Mouse (Mus musculus): ENCODE results near the gene Zfp184. TPM values are rescaled to one million over a fixed set of nuclear protein-coding genes. Genes with fewer than 3 reads are reported as not detected.
A peak's percentile ranks its signal among the peaks of the same experiment; 100 is the strongest.
"Not testable (repeated sequence)": the region's sequence is repeated elsewhere in the genome, so short reads cannot be mapped to it uniquely, and the experiment has no call there.

Zfp184 gene
- polyA plus RNA-seq (2014; fragmentation: Nextera tagmentation; extraction: Ambion mirVana): 6.0 and 7.1 TPM in 2 replicates

DNA sequence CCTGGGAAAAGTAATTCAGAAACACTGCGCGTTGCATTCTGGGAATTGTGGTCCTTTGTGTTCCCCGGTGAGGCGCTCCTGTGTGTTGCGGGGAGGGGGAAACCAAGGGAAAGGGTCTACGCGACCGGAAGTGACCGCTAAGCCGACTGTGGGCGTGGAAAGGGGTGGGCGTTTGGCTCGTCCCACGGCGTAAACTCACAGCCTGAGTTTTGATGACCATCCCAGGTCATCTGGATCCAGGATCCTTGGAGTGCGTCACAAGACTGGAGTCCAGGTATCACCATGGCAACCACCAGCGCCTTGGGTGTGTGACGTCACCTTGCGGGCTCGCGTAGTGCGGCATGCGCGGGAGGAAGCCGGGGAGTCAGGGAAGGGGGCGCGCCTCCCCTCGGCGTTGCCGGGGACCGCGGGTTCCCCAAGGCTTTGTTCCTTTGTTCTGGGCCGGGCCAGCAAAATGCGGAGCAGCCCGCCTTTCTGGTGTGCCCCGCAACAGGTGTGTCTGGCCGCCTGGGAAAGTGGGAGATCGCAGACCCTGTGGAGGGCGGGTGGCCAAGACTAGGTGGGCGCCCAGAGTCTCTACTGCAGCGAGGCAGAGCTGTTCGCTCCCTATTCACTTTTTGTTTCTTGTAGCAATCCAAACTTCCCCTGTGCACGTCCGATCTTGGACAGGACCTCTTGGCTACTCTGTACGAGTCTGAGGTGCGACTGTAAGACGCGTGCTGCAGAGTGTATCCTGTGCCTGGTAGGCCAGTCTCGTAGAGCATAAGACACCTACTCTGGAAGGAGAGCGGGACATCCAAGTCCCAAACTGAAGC, at the start of gene Zfp184:
Zfp184 (plus strand) TSS at position 169 of the 815 bp plus-strand sequence.
- Histone ChIP-seq H3K4me3 (ENCODE audit: control insufficient read depth in 1 of 2, insufficient read depth in 1 of 2, low read depth in 1 of 2, low read length in 2 of 2) (peak within 1 kb of the TSS; percentile 61 to 70), H3K4me1 (ENCODE audit: control insufficient read depth in 2 of 2, insufficient read depth in 2 of 2, low read length in 2 of 2) (no peaks in the 10 kb centered on the region; a peak in 1 of 4 replicates), H3K27me3 (ENCODE audit: control insufficient read depth, insufficient read depth, low read length) (no peaks in the 10 kb centered on the region), H3K27ac (replicated peaks in 1 of 2; ENCODE audit: control insufficient read depth in 1 of 2, insufficient read depth in 1 of 2, low read depth in 2 of 2, low read length in 2 of 2) (peak within 1 kb of the TSS; percentile 65 to 72), H3K9me3 (ENCODE audit: control insufficient read depth, low read length) (no peaks in the 10 kb centered on the region), H3K4me2 (ENCODE audit: low read length) (peak within 1 kb of the TSS; percentile 84), H3K36me3 (ENCODE audit: control insufficient read depth, insufficient read depth, low read length) (peaks cover 25% of the 10 kb centered on the region), H3K9ac (ENCODE audit: low read length) (peak within 1 kb of the TSS; percentile 83)
- peak; percentile 90 for ATAC-seq (ENCODE audit: insufficient number of reproducible peaks, insufficient read depth, low FRiP score, low read depth)
- under 1% methylated on average over 50 of the region's 50 CpGs for WGBS

DNA sequence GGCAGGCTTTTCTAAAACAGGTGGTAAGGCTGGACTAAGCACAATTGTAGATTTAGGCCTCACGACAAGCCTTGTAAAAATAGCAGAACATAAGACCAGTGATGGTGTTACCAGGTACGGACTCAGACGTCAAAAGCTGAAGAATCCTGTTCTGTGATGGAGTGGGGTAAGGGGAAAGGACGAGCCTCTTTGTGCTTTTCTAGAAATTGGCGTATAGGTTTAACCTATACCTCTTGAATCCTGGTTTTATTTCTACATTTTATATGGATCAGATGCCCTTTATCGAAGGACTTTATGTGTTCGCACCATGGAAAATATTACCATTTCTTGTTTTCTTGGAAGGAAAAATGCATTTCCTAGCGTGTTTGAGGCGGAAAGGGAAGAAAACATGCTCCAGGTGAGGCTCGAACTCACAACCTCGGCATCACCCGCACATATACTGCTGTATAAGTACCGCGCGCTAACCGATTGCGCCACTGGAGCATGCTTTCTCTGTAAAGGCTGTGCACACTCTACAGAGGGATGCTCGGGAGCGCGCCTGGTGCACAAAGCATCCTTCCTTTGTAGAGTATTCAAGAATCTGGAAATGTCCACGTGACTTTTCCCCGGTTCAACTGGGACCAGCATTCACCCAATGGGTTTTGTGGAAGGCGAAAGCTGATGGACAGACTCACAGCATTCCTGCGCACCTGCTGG, 48.2 kb upstream of the Zfp184 start:
- Histone ChIP-seq H3K36me3 (ENCODE audit: control insufficient read depth, insufficient read depth, low read length) (no peaks in the 10 kb centered on the region), H3K4me2 (ENCODE audit: low read length) (peak overlapping the region; percentile 81), H3K4me3 (ENCODE audit: control insufficient read depth in 1 of 2, insufficient read depth in 1 of 2, low read depth in 1 of 2, low read length in 2 of 2) (peak overlapping the region; percentile 42 to 65), H3K27me3 (ENCODE audit: control insufficient read depth, insufficient read depth, low read length) (no peaks in the 10 kb centered on the region; the same call in 1 of the 2 replicates), H3K27ac (replicated peaks in 1 of 2; ENCODE audit: control insufficient read depth in 1 of 2, insufficient read depth in 1 of 2, low read depth in 2 of 2, low read length in 2 of 2) (no peak overlapping the region), H3K9me3 (ENCODE audit: control insufficient read depth, low read length) (no peaks in the 10 kb centered on the region), H3K4me1 (ENCODE audit: control insufficient read depth in 2 of 2, insufficient read depth in 2 of 2, low read length in 2 of 2) (no peaks in the 10 kb centered on the region; a peak in 1 of 4 replicates), H3K9ac (ENCODE audit: low read length) (peak overlapping the region; percentile 25)
- WGBS: 7% methylated on average over 24 of the region's 24 CpGs
- no peak for ATAC-seq (ENCODE audit: insufficient number of reproducible peaks, insufficient read depth, low FRiP score, low read depth)

DNA sequence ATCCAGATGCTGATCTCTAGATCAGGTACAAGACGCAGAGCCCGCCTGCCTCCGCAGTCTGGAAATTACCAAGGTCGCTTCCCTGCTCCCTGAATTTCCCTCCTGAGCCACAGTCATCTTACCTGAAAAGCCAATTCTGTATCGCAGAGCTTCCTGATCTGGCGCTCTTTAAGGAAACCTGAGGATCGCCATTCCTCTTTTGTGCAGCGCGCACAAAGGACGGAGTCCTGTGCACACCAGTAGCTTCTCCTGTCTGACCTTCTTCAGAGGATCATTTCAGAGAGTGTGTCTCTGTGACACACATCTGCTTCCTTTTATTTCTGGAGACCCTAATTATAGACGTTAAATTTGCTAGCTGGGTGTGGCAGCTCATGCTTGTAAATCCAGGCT, 47.7 kb upstream of the Zfp184 start:
- Histone ChIP-seq H3K9ac (ENCODE audit: low read length) (peak overlapping the region; percentile 25), H3K27ac (replicated peaks in 1 of 2; ENCODE audit: control insufficient read depth in 1 of 2, insufficient read depth in 1 of 2, low read depth in 2 of 2, low read length in 2 of 2) (no peak overlapping the region), H3K9me3 (ENCODE audit: control insufficient read depth, low read length) (no peaks in the 10 kb centered on the region), H3K4me1 (ENCODE audit: control insufficient read depth in 2 of 2, insufficient read depth in 2 of 2, low read length in 2 of 2) (no peaks in the 10 kb centered on the region; a peak in 1 of 4 replicates), H3K4me2 (ENCODE audit: low read length) (peak overlapping the region; percentile 81), H3K36me3 (ENCODE audit: control insufficient read depth, insufficient read depth, low read length) (no peaks in the 10 kb centered on the region), H3K4me3 (ENCODE audit: control insufficient read depth in 1 of 2, insufficient read depth in 1 of 2, low read depth in 1 of 2, low read length in 2 of 2) (peak overlapping the region; percentile 42 to 65), H3K27me3 (ENCODE audit: control insufficient read depth, insufficient read depth, low read length) (no peaks in the 10 kb centered on the region; the same call in 1 of the 2 replicates)
- 1% methylated on average over 11 of the region's 11 CpGs for WGBS
- ATAC-seq (ENCODE audit: insufficient number of reproducible peaks, insufficient read depth, low FRiP score, low read depth): no peak

DNA sequence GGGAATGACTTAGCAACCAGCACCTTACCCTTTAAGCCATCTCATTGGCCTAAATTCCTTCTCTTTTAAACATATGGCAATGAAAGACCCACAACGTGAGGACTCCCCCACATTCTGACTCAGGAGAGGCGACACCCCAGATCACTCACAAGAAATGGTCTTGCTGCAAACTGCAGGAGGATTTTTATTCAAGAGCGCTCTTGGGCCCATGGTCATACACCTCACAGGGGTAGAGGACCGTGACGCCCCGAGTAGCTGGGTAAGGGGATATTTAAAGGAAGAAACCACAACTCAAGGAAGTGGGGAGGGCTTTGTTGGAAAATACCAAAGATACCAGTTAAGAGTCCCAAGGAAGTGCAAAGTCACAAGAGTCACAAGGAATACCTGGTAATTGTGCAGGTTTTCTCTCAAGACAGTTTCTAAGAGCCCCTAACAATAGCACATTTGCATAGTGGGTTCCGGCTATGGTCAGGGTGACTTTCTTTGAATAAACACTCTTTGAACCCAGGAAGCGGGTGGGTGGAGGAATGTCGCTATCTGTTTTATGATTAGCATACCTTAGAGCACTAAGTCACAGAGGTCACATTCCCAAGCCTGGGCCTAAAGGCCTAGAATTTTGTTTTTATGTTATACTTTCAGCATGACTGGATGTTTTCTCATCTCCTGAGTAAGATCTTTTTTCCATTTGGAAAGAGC, 43.9 kb upstream of the Zfp184 start:
- not testable (repeated sequence) for H3K4me3 ChIP-seq (ENCODE audit: control insufficient read depth in 1 of 2, insufficient read depth in 1 of 2, low read depth in 1 of 2, low read length in 2 of 2); H3K4me1 ChIP-seq (ENCODE audit: control insufficient read depth in 2 of 2, insufficient read depth in 2 of 2, low read length in 2 of 2); H3K9ac ChIP-seq (ENCODE audit: low read length); H3K36me3 ChIP-seq (ENCODE audit: control insufficient read depth, insufficient read depth, low read length); H3K27ac ChIP-seq (replicated peaks in 1 of 2; ENCODE audit: control insufficient read depth in 1 of 2, insufficient read depth in 1 of 2, low read depth in 2 of 2, low read length in 2 of 2); ATAC-seq (ENCODE audit: insufficient number of reproducible peaks, insufficient read depth, low FRiP score, low read depth); H3K9me3 ChIP-seq (ENCODE audit: control insufficient read depth, low read length); H3K27me3 ChIP-seq (ENCODE audit: control insufficient read depth, insufficient read depth, low read length); H3K4me2 ChIP-seq (ENCODE audit: low read length)
- WGBS: 88% methylated on average over 9 of the region's 9 CpGs

DNA sequence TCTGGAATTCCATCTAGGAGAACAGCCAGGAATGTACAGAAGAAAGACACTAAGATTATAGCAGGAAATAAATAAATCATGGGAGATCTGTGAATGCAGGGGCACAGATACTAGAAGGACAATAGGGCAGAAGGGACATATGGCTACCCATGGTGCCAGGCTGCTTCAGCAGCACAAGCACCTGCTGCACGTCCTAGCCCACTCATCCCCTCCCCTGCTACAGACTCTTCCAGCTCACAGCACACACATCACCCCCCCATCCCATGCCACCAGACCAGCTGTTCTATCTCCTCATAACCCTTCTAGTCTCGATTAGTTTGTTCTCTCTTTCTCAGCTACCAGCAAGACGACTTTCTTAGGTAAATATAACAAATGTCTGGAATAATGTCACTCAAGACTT, 41.4 kb upstream of the Zfp184 start:
- 54% methylated on average over 3 of the region's 3 CpGs for WGBS
- no peak for ATAC-seq (ENCODE audit: insufficient number of reproducible peaks, insufficient read depth, low FRiP score, low read depth)

DNA sequence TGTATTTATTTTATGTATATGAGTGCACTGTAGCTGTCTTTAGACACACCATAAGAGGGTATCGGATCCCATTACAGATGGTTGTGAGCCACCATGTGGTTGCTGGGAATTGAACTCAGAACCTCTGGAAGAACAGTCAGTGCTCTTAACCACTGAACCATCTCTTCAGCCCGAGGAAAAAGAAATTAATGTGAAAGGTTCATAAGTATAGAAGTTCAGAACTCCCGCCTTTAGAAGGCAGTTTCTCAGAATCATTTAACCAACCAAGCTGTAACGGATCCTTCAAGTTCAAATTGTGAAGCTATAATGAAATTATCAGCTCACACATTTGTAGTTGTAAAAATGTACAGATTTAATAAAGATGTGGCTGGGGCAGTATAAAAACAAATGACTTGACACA, 40.8 kb upstream of the Zfp184 start:
- not testable (repeated sequence) for H3K4me3 ChIP-seq (ENCODE audit: control insufficient read depth in 1 of 2, insufficient read depth in 1 of 2, low read depth in 1 of 2, low read length in 2 of 2); ATAC-seq (ENCODE audit: insufficient number of reproducible peaks, insufficient read depth, low FRiP score, low read depth); H3K4me2 ChIP-seq (ENCODE audit: low read length); H3K27me3 ChIP-seq (ENCODE audit: control insufficient read depth, insufficient read depth, low read length); H3K36me3 ChIP-seq (ENCODE audit: control insufficient read depth, insufficient read depth, low read length); H3K27ac ChIP-seq (replicated peaks in 1 of 2; ENCODE audit: control insufficient read depth in 1 of 2, insufficient read depth in 1 of 2, low read depth in 2 of 2, low read length in 2 of 2); H3K4me1 ChIP-seq (ENCODE audit: control insufficient read depth in 2 of 2, insufficient read depth in 2 of 2, low read length in 2 of 2); H3K9ac ChIP-seq (ENCODE audit: low read length); H3K9me3 ChIP-seq (ENCODE audit: control insufficient read depth, low read length)
- 72% methylated on average over 4 of the region's 4 CpGs for WGBS

More for the DNA sequence above, 41.4 kb upstream of the Zfp184 start:
- no peak overlapping the region for H3K4me3 ChIP-seq (ENCODE audit: control insufficient read depth in 1 of 2, insufficient read depth in 1 of 2, low read depth in 1 of 2, low read length in 2 of 2)
- no peak overlapping the region for H3K9ac ChIP-seq (ENCODE audit: low read length)
- H3K27ac ChIP-seq (replicated peaks in 1 of 2; ENCODE audit: control insufficient read depth in 1 of 2, insufficient read depth in 1 of 2, low read depth in 2 of 2, low read length in 2 of 2): no peak overlapping the region
- no peak overlapping the region for H3K4me2 ChIP-seq (ENCODE audit: low read length)
- H3K36me3 ChIP-seq (ENCODE audit: control insufficient read depth, insufficient read depth, low read length): no peaks in the 10 kb centered on the region
- no peaks in the 10 kb centered on the region for H3K9me3 ChIP-seq (ENCODE audit: control insufficient read depth, low read length)
- no peaks in the 10 kb centered on the region for H3K27me3 ChIP-seq (ENCODE audit: control insufficient read depth, insufficient read depth, low read length)
- peaks cover 0 to 4% of the 10 kb centered on the region in 2 experiments; a peak in 2 of 4 replicates for H3K4me1 ChIP-seq (ENCODE audit: control insufficient read depth in 2 of 2, insufficient read depth in 2 of 2, low read length in 2 of 2)

DNA sequence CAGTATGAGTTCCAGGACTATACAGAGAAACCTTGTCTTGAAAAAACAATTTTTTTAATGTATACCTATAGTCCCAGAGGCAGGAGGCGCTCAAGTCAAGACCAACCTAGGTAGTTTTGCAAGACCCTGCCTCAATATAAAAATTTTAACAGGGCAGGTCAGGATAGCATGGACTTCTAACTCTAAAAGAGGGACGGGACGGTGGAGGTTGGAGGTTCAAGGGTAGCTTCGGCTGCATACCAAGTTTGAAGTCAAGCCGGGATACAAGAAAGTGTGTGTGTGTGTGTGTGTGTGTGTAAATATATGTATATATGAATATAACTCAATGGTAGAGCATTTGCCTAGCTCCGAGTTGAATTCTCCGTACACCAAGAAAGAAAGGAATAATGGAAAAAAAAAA, 38.6 kb upstream of the Zfp184 start:
- 41% methylated on average over 7 of the region's 7 CpGs for WGBS
- peaks cover 2 to 4% of the 10 kb centered on the region in 2 experiments; a peak in 3 of 4 replicates for H3K4me1 ChIP-seq (ENCODE audit: control insufficient read depth in 2 of 2, insufficient read depth in 2 of 2, low read length in 2 of 2)
- no peaks in the 10 kb centered on the region for H3K9me3 ChIP-seq (ENCODE audit: control insufficient read depth, low read length)
- no peak overlapping the region for H3K9ac ChIP-seq (ENCODE audit: low read length)
- no peak overlapping the region for H3K4me2 ChIP-seq (ENCODE audit: low read length)
- H3K27me3 ChIP-seq (ENCODE audit: control insufficient read depth, insufficient read depth, low read length): no peaks in the 10 kb centered on the region
- H3K27ac ChIP-seq (replicated peaks in 1 of 2; ENCODE audit: control insufficient read depth in 1 of 2, insufficient read depth in 1 of 2, low read depth in 2 of 2, low read length in 2 of 2): no peak overlapping the region
- no peaks in the 10 kb centered on the region for H3K36me3 ChIP-seq (ENCODE audit: control insufficient read depth, insufficient read depth, low read length)
- ATAC-seq (ENCODE audit: insufficient number of reproducible peaks, insufficient read depth, low FRiP score, low read depth): no peak
- H3K4me3 ChIP-seq (ENCODE audit: control insufficient read depth in 1 of 2, insufficient read depth in 1 of 2, low read depth in 1 of 2, low read length in 2 of 2): no peak overlapping the region
